Mouse (Mus musculus) induced T-regulatory cell, adult 2 months (primary cell): ENCODE results near the gene Rag1.

Experiments
- DNase-seq: peaks from one replicate; pipeline ENCODE4 v3.0.0-alpha.2; 2012; ENCODE audit warnings: low read depth

Rag1 gene

DNA sequence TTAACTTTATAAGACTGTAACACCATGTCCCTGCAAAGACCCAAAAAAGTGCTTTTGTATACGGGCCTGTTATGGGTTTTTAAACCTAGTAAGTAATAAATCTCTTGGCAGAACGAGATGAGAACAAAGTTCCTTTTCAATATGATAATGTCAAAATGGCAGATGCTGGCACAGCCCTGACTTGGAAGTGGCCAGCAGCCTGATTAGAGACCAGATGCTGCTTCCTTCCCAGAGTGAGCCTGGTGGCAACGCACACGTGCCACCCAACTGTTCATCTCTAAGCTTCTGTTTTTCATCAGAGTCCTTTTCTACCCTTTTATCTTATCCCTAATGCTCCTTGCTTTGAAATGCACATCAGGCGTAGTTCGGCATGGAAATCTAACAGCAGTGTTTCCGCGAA, 57.9 kb downstream of the Rag1 start:
- no peak for DNase-seq
